Mouse (Mus musculus) yolk sac, embryonic 10.5 days (tissue): ENCODE data around the gene Cntn1.

Experiments
- DNase-seq: peaks from one replicate; pipeline ENCODE4 v3.0.0-alpha.2; 2017; ENCODE audit warnings: low spot score

The Cntn1 gene

GRCm38 (mm10) chr15:92137026-92137425 is 86.1 kb downstream of the Cntn1 start:
- DNase-seq: no peak

- no peak for DNase-seq
These were observed 91.0 kb downstream of the Cntn1 start for GRCm38 (mm10) chr15:92141972-92142371.

- no peak for DNase-seq
These were observed 104.0 kb downstream of the Cntn1 start for GRCm38 (mm10) chr15:92154921-92155320.

GRCm38 (mm10) chr15:92160855-92161162 is 109.8 kb downstream of the Cntn1 start:
- DNase-seq: no peak

- no peak for DNase-seq
These were observed 110.4 kb downstream of the Cntn1 start for GRCm38 (mm10) chr15:92161163-92162025.

GRCm38 (mm10) chr15:92162835-92163234 is 111.9 kb downstream of the Cntn1 start:
- no peak for DNase-seq

- no peak for DNase-seq
These were observed 113.2 kb downstream of the Cntn1 start for GRCm38 (mm10) chr15:92164127-92164526.

GRCm38 (mm10) chr15:92166266-92166665 is 115.3 kb downstream of the Cntn1 start:
- no peak for DNase-seq

- DNase-seq: no peak
These were observed 124.8 kb downstream of the Cntn1 start for GRCm38 (mm10) chr15:92175739-92176138.

- no peak for DNase-seq
These were observed 126.4 kb downstream of the Cntn1 start for GRCm38 (mm10) chr15:92177413-92177812.

- DNase-seq: no peak
These were observed 134.5 kb downstream of the Cntn1 start for GRCm38 (mm10) chr15:92185484-92185883.

- DNase-seq: no peak
These were observed 139.0 kb downstream of the Cntn1 start for GRCm38 (mm10) chr15:92190000-92190399.

- DNase-seq: no peak
These were observed 149.5 kb downstream of the Cntn1 start for GRCm38 (mm10) chr15:92200326-92200985.

- DNase-seq: no peak
These were observed 155.7 kb downstream of the Cntn1 start for GRCm38 (mm10) chr15:92206695-92207094.

- DNase-seq: no peak
These were observed 158.8 kb downstream of the Cntn1 start for GRCm38 (mm10) chr15:92209778-92210177.

- DNase-seq: no peak
These were observed 159.7 kb downstream of the Cntn1 start for GRCm38 (mm10) chr15:92210486-92211235.

GRCm38 (mm10) chr15:92215841-92216240 is 164.9 kb downstream of the Cntn1 start:
- DNase-seq: no peak

- DNase-seq: no peak
These were observed 170.5 kb downstream of the Cntn1 start for GRCm38 (mm10) chr15:92221446-92221845.

GRCm38 (mm10) chr15:92231386-92231785 is 180.4 kb downstream of the Cntn1 start:
- DNase-seq: no peak

GRCm38 (mm10) chr15:92235836-92236235 is 184.9 kb downstream of the Cntn1 start:
- DNase-seq: no peak

GRCm38 (mm10) chr15:92264980-92265707 is 214.2 kb downstream of the Cntn1 start:
- no peak for DNase-seq

- DNase-seq: no peak
These were observed 217.4 kb downstream of the Cntn1 start for GRCm38 (mm10) chr15:92268341-92268740.
